Mouse (Mus musculus) CH12.LX (cell line): ENCODE results near the gene Cox7a2. TPM values are rescaled to one million over a fixed set of nuclear protein-coding genes. Genes with fewer than 3 reads are reported as not detected.
A peak's percentile ranks its signal among the peaks of the same experiment; 100 is the strongest.

Experiments used
- DNase-seq: peaks from one replicate; pipeline ENCODE4 v3.0.0-alpha.2; 2013; ENCODE audit errors: extremely low read depth
- H3K27ac ChIP-seq: 2 replicates; pipeline ENCODE4 v1.5.1; 2012; ENCODE audit warnings: low read depth, mild to moderate bottlenecking, control low read depth, moderate library complexity; ENCODE audit not compliant: insufficient read depth
- H3K27me3 ChIP-seq: replicated peaks from 2 replicates; pipeline ENCODE3; 2012; ENCODE audit warnings: inconsistent platforms
- H3K36me3 ChIP-seq, 2 experiments: replicated peaks in 1 of 2; 2 replicates each; pipeline versions ENCODE3 to v1.6.1; 2012; ENCODE audit warnings: inconsistent platforms in 1 of 2, low read length in 1 of 2, mild to moderate bottlenecking in 1 of 2, mixed read lengths in 1 of 2, moderate library complexity in 1 of 2; ENCODE audit not compliant: control insufficient read depth in 1 of 2, insufficient read depth in 1 of 2
- H3K4me1 ChIP-seq, 2 experiments: 2 replicates each; pipeline ENCODE4 v1.6.1; 2012; ENCODE audit warnings: inconsistent platforms in 1 of 2, moderate library complexity in 1 of 2; ENCODE audit not compliant: insufficient read depth in 2 of 2, control insufficient read depth in 1 of 2
- H3K4me2 ChIP-seq: 2 replicates; pipeline ENCODE4 v1.6.1; 2012; ENCODE audit warnings: low read depth, mild to moderate bottlenecking, control low read depth; ENCODE audit not compliant: poor library complexity, insufficient read depth, severe bottlenecking
- H3K4me3 ChIP-seq, 3 experiments: fragments of 150-350 bp in 1 of 3; sonication (generic) in 1 of 3; replicated peaks in 1 of 3; 2 replicates each; pipeline versions ENCODE3 to v1.5.1; 2011 to 2012; ENCODE audit warnings: low read depth in 2 of 3, low read length in 2 of 3, mild to moderate bottlenecking in 2 of 3, moderate library complexity in 2 of 3, control low read depth in 1 of 3, improper control_type of control experiment in 1 of 3, inconsistent platforms in 1 of 3, mixed read lengths in 1 of 3; ENCODE audit not compliant: poor library complexity in 1 of 3
- H3K79me2 ChIP-seq: replicated peaks from 2 replicates; pipeline ENCODE4 v1.6.1; 2012; ENCODE audit warnings: mild to moderate bottlenecking, moderate library complexity; ENCODE audit not compliant: control insufficient read depth, poor library complexity, insufficient read depth, severe bottlenecking; ENCODE audit errors: extremely low read depth
- H3K9ac ChIP-seq: 2 replicates; pipeline ENCODE4 v1.6.1; 2012; ENCODE audit warnings: low read depth, mild to moderate bottlenecking, control low read depth, moderate library complexity; ENCODE audit not compliant: insufficient read depth
- H3K9me3 ChIP-seq: replicated peaks from 2 replicates; pipeline ENCODE3; 2012; ENCODE audit warnings: low read length, inconsistent platforms, mixed read lengths
- BHLHE40 ChIP-seq: IDR thresholded peaks from 2 replicates; pipeline ENCODE4 v1.6.1; 2011; ENCODE audit warnings: mild to moderate bottlenecking, low read depth, low read length, improper control_type of control experiment
- CHD1 ChIP-seq: IDR thresholded peaks from 2 replicates; pipeline ENCODE4 v1.6.1; 2012; ENCODE audit warnings: low read depth, low read length, improper control_type of control experiment, inconsistent platforms
- CHD2 ChIP-seq: IDR thresholded peaks from 2 replicates; pipeline ENCODE4 v1.6.1; 2011; ENCODE audit warnings: low read length, improper control_type of control experiment
- CTCF ChIP-seq, 2 experiments: IDR thresholded peaks in 1 of 2; conservative IDR thresholded peaks in 1 of 2; 2 replicates each; pipeline ENCODE4 v1.5.1; 2011 to 2012; ENCODE audit warnings: low read depth in 2 of 2, low read length in 2 of 2, improper control_type of control experiment in 1 of 2, inconsistent platforms in 1 of 2, mild to moderate bottlenecking in 1 of 2, moderate library complexity in 1 of 2
- ELF1 ChIP-seq: IDR thresholded peaks from 2 replicates; pipeline ENCODE4 v1.6.1; 2014; ENCODE audit warnings: low read depth, mild to moderate bottlenecking, inconsistent platforms, low read length, improper control_type of control experiment
- EP300 ChIP-seq: IDR thresholded peaks from 2 replicates; pipeline ENCODE4 v1.6.1; 2011; ENCODE audit warnings: low read length, improper control_type of control experiment
- GABPA ChIP-seq: IDR thresholded peaks from 2 replicates; pipeline ENCODE4 v1.6.1; 2012; ENCODE audit warnings: low read depth, low read length, improper control_type of control experiment, inconsistent platforms; ENCODE audit not compliant: insufficient replicate concordance
- HCFC1 ChIP-seq: IDR thresholded peaks from 2 replicates; pipeline ENCODE4 v1.6.1; 2012; ENCODE audit warnings: low read depth, mild to moderate bottlenecking, inconsistent platforms, low read length, improper control_type of control experiment
- IRF4 ChIP-seq: IDR thresholded peaks from 2 replicates; pipeline ENCODE4 v1.6.1; 2014; ENCODE audit warnings: low read depth, mild to moderate bottlenecking, inconsistent platforms, low read length, improper control_type of control experiment
- JUN ChIP-seq: IDR thresholded peaks from 2 replicates; pipeline ENCODE4 v1.6.1; 2011; ENCODE audit warnings: low read depth, mild to moderate bottlenecking, low read length, improper control_type of control experiment, moderate library complexity; ENCODE audit not compliant: insufficient read depth
- JUND ChIP-seq: conservative IDR thresholded peaks from 2 replicates; pipeline ENCODE4 v1.6.1; 2011; ENCODE audit warnings: low read depth, low read length, improper control_type of control experiment
- KAT2A ChIP-seq: IDR thresholded peaks from 2 replicates; pipeline ENCODE4 v1.6.1; 2012; ENCODE audit warnings: low read length, improper control_type of control experiment, inconsistent platforms; ENCODE audit not compliant: insufficient replicate concordance
- MAFK ChIP-seq: IDR thresholded peaks from 2 replicates; pipeline ENCODE4 v1.6.1; 2011; ENCODE audit warnings: low read length, improper control_type of control experiment; ENCODE audit not compliant: insufficient replicate concordance
- MAX ChIP-seq: IDR thresholded peaks from 2 replicates; pipeline ENCODE4 v1.6.1; 2011; ENCODE audit warnings: low read length, improper control_type of control experiment
- MEF2A ChIP-seq: IDR thresholded peaks from 2 replicates; pipeline ENCODE4 v1.6.1; 2014; ENCODE audit warnings: low read depth, mild to moderate bottlenecking, inconsistent platforms, low read length, improper control_type of control experiment, borderline replicate concordance
- NELFE ChIP-seq: IDR thresholded peaks from 2 replicates; pipeline ENCODE4 v1.6.1; 2011; ENCODE audit warnings: low read depth, low read length, improper control_type of control experiment
- NRF1 ChIP-seq: IDR thresholded peaks from 2 replicates; pipeline ENCODE4 v1.6.1; 2014; ENCODE audit warnings: low read depth, mild to moderate bottlenecking, inconsistent platforms, low read length, improper control_type of control experiment, moderate library complexity
- PAX5 ChIP-seq: IDR thresholded peaks from 2 replicates; pipeline ENCODE4 v1.6.1; 2012; ENCODE audit warnings: low read length, inconsistent platforms, mixed read lengths
- RAD21 ChIP-seq: IDR thresholded peaks from 2 replicates; pipeline ENCODE4 v1.6.1; 2011; ENCODE audit warnings: low read depth, mild to moderate bottlenecking, low read length, improper control_type of control experiment, moderate library complexity
- SIN3A ChIP-seq: IDR thresholded peaks from 2 replicates; pipeline ENCODE4 v1.6.1; 2012; ENCODE audit warnings: low read length, improper control_type of control experiment, inconsistent platforms
- SMC3 ChIP-seq: IDR thresholded peaks from 2 replicates; pipeline ENCODE4 v1.6.1; 2011; ENCODE audit warnings: low read depth, low read length, improper control_type of control experiment
- TBP ChIP-seq: conservative IDR thresholded peaks from 2 replicates; pipeline ENCODE4 v1.6.1; 2011; ENCODE audit warnings: low read depth, low read length, improper control_type of control experiment
- TCF12 ChIP-seq: IDR thresholded peaks from 2 replicates; pipeline ENCODE4 v1.6.1; 2014; ENCODE audit warnings: low read depth, mild to moderate bottlenecking, inconsistent platforms, low read length, improper control_type of control experiment
- UBTF ChIP-seq: IDR thresholded peaks from 2 replicates; pipeline ENCODE4 v1.6.1; 2012; ENCODE audit warnings: low read depth, mild to moderate bottlenecking, inconsistent platforms, low read length, improper control_type of control experiment, moderate library complexity
- USF1 ChIP-seq: IDR thresholded peaks from 2 replicates; pipeline ENCODE4 v1.6.1; 2014; ENCODE audit warnings: low read depth, mild to moderate bottlenecking, inconsistent platforms, low read length, improper control_type of control experiment
- USF2 ChIP-seq: conservative IDR thresholded peaks from 2 replicates; pipeline ENCODE4 v1.6.1; 2011; ENCODE audit warnings: low read depth, low read length, improper control_type of control experiment
- ZC3H11A ChIP-seq: IDR thresholded peaks from 2 replicates; pipeline ENCODE4 v1.6.1; 2012; ENCODE audit warnings: low read depth, mild to moderate bottlenecking, inconsistent platforms, low read length, improper control_type of control experiment
- ZKSCAN1 ChIP-seq: IDR thresholded peaks from 2 replicates; pipeline ENCODE4 v1.6.1; 2012; ENCODE audit warnings: low read depth, inconsistent platforms, low read length, improper control_type of control experiment, borderline replicate concordance
- ZMIZ1 ChIP-seq: IDR thresholded peaks from 2 replicates; pipeline ENCODE4 v1.6.1; 2012; ENCODE audit warnings: low read depth, mild to moderate bottlenecking, inconsistent platforms, low read length, improper control_type of control experiment
- ZNF384 ChIP-seq: IDR thresholded peaks from 2 replicates; pipeline ENCODE4 v1.6.1; 2012; ENCODE audit warnings: low read depth, low read length, improper control_type of control experiment, inconsistent platforms
- dilution Hi-C: fragments of 300-500 bp; cut with MboI; formaldehyde crosslinking; loops from 2 replicates; pipeline ENCODE4 v1.14.3; 2020; ENCODE audit warnings: low sequenced_read_pairs; ENCODE audit not compliant: extremely low pct_unique_long_range_greater_than_20kb, extremely low pct_ligation_motif_present
- in situ Hi-C: fragments of 300-500 bp; cut with MboI; formaldehyde crosslinking; loops from 3 replicates; pipeline ENCODE4 v1.14.3; 2019; ENCODE audit warnings: low sequenced_read_pairs, low pct_ligation_motif_present, low pct_unique_long_range_greater_than_20kb, mixed read lengths
- polyA plus RNA-seq: library from polyadenylated mRNA; unstranded; fragments of >175 nt; gene quantifications from 2 replicates; pipeline ENCODE4 v1.2.1, GENCODE M21; 2012; ENCODE audit warnings: low read depth; ENCODE audit not compliant: insufficient read length
- total RNA-seq, 2 experiments: library from RNA; depleted of rRNA; stranded (reverse); fragments of 300-350 nt in 1 of 2; fragments of >200 nt in 1 of 2; gene quantifications; 2 replicates each; pipeline ENCODE4 v1.2.3; 2012 to 2014

Cox7a2 gene
- total and polyA plus RNA-seq, 3 experiments: 307 to 597 (median 393) TPM

- Histone ChIP-seq H3K27ac (no peak overlapping the region), H3K4me2 (no peak overlapping the region), H3K36me3 (no peaks in the 10 kb centered on the region), H3K4me1 (peaks cover 0 to 5% of the 10 kb centered on the region in 2 experiments; a peak in 1 of 4 replicates), H3K27me3 (no peaks in the 10 kb centered on the region)
- peak; percentile 35 for DNase-seq
- dilution Hi-C loops: no loop called here
- TF ChIP-seq IRF4 (no peak), NRF1 (no peak), MAFK (no peak), ZMIZ1 (no peak), JUND (no peak), ZNF384 (peak; percentile 47), RAD21 (peak; percentile 85), USF1 (no peak), TBP (no peak), PAX5 (no peak), CHD1 (no peak), JUN (no peak), KAT2A (no peak), MEF2A (no peak), ZKSCAN1 (no peak), CTCF (conservative IDR thresholded peaks at IDR 0.05 in 1 of 2, IDR thresholded peaks at IDR 0.05 in 1 of 2; ENCODE audit: low read depth in 2 of 2, low read length in 2 of 2) (peak in 1 of 2 experiments; percentile 80; a peak in 2 of 4 replicates), ZC3H11A (peak; percentile 26; the same call in 1 of the 2 replicates), NELFE (no peak), BHLHE40 (no peak), TCF12 (no peak), MAX (no peak), EP300 (no peak), UBTF (no peak), SIN3A (no peak), SMC3 (peak; percentile 74), GABPA (no peak), CHD2 (no peak), USF2 (no peak), ELF1 (no peak), HCFC1 (no peak)
- TF ChIP-seq, all 38 proteins: peak for 5
- no peak overlapping the region for H3K9ac ChIP-seq
- in situ Hi-C loops: loop anchor here (10.0 kb wide), 2 partner anchors 666 to 956 kb away; no protein-coding TSS in a partner anchor
- H3K4me3 ChIP-seq: no peak overlapping the region
- peaks cover 4% of the 10 kb centered on the region for H3K9me3 ChIP-seq
- H3K79me2 ChIP-seq: no peaks in the 10 kb centered on the region
Measured at GRCm38 (mm10) chr9:79721056-79721455, 38.6 kb downstream of the Cox7a2 start.
